Mouse (Mus musculus) MEL-GATA-1-ER (cell line): Measurements from ENCODE around the gene Atn1.

ENCODE experiments used
- DNase-seq: peaks from one replicate; pipeline ENCODE4 v3.0.0-alpha.2; 2012; ENCODE audit warnings: low read depth; ENCODE audit errors: extremely low read depth

Gene Atn1

GRCm38 (mm10) chr6:124768704-124769044 lies 12.3 kb upstream of the Atn1 start:
- DNase-seq: peak; percentile 35

GRCm38 (mm10) chr6:124767920-124768703 lies 11.8 kb upstream of the Atn1 start:
- DNase-seq: peak; percentile 66

GRCm38 (mm10) chr6:124767536-124767919 lies 11.2 kb upstream of the Atn1 start:
- no peak for DNase-seq

- DNase-seq: no peak
These were observed 9.6 kb upstream of the Atn1 start for GRCm38 (mm10) chr6:124765951-124766350.

- peak; percentile 73 for DNase-seq
These were observed 2.9 kb upstream of the Atn1 start for GRCm38 (mm10) chr6:124759259-124759658.

DNA sequence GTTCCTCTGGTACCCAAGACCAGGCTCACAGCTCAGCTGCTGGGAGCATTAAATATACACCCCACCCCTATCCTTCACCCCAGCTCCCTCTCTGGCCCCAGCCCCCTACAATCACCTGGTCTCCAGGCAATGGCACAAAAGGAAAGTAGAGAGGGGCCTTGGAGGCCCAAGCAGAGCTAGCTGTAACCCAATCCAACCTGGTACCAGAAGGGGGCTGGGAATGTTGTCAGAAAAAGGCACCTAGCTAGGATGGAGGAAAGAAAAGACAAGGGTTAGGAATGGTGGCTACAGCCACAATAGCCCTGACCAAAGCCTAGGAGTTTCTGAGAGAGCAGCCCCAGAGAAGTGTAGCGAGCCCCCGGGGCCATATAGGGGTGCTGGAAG lies 2.5 kb upstream of the Atn1 start:
- no peak for DNase-seq

- DNase-seq: no peak
These were observed 1.9 kb upstream of the Atn1 start for GRCm38 (mm10) chr6:124757909-124758848.

DNA sequence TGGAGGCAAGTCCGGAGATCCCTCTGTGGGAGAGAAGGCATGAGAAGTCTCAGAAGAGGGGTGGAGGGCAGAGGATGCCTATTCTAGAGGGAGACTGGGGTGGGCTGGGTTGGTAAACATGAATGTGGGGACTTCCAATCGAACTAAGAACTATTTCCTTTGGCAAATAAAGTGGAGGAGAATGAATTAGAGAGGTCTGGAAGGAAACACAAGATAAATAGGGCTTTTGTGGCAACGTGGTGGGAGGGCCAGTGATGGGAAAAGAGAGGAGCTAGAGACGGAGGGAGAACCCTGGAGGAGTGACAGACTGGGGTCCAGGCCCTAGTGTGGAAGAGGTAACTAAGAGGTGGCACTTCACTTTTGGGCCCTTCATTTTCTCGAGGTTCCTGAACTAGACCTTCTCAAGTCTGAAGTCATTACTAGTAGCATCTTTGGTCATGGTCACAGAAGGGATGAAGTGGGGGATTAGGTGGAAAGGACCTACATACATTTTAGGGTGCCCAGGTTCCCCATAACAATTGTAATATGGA lies 1.1 kb upstream of the Atn1 start:
- DNase-seq: no peak

- DNase-seq: no peak
These were observed 477 bp upstream of the Atn1 start for GRCm38 (mm10) chr6:124756652-124757350.

- no peak for DNase-seq
These were observed 1.0 kb downstream of the Atn1 start for GRCm38 (mm10) chr6:124755306-124755705.

GRCm38 (mm10) chr6:124753861-124754260 lies 2.5 kb downstream of the Atn1 start:
- DNase-seq: no peak

GRCm38 (mm10) chr6:124750405-124750804 lies 5.9 kb downstream of the Atn1 start:
- no peak for DNase-seq

- DNase-seq: no peak
These were observed 9.4 kb downstream of the Atn1 start for GRCm38 (mm10) chr6:124746654-124747632.

GRCm38 (mm10) chr6:124746296-124746605 lies 10.1 kb downstream of the Atn1 start:
- no peak for DNase-seq

DNA sequence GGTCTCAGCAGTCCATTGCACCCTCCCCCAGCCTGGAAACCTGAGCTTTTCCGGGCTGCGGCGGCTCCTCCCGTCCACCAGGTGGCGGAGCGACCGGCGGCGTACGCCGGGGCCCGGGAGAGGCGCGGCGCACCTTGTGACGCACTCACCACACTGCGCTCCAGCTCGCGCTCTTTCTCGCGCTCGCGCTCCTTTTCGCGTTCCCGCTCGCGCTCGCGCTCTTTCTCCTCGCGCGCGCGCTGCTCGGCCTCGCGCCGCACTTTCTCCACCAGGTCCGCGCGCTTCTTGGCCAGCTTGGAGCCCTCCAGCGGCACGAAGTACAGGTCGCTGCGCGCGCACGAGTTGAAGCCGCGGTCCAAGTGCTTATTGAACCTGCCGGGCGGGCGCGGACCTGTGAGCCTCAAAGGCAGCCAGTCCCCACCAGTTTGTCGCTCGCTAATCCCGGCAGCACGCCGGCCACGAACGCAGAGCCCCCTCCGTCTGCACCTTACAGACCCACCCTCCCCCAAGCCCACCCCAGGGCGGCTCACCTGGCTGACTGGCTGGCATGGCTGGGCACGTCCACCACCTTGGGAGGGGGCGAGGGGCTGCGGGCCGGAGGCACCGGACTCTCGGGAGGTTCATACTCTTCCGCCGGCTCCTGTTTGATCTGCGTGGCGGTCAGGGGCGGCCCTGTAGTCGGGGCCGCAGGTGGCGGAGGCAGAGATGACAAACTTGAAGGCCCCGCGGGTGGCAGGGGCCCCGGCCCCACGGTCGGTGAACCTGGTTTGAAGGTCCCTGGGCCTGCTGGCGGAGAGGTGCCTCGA lies 10.6 kb downstream of the Atn1 start:
- peak; percentile 78 for DNase-seq

DNA sequence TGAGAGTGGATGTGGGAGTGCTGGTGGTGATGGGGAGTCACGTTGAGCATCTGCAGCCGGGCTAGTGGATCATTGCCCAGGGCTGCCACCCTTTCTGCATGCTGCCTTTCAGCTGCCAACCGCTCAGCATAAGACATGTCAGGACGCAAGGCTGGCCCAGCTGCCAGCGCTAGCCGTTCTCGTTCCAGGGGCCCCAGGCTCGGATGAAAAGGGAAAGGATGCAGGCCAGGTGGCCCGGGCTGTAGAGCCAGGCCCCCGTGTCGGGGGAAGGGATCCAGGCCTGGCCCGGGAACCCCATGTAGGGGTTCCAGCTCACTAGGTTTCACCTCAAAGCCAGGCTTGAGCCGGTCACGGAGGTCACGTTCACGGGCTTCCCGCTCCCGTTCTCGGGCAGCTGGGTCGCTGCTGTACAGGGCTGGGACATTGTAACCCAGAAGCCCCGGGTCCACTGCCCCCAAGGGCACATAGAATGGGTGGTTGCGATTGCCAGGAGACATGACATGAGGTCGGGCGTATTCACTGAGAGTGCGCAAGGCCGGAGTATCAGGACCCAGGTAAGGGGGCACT lies 11.5 kb downstream of the Atn1 start:
- no peak for DNase-seq

- no peak for DNase-seq
These were observed 12.7 kb downstream of the Atn1 start for GRCm38 (mm10) chr6:124743647-124744046.

GRCm38 (mm10) chr6:124742839-124743514 lies 13.3 kb downstream of the Atn1 start:
- DNase-seq: no peak

- no peak for DNase-seq
These were observed 14.5 kb downstream of the Atn1 start for GRCm38 (mm10) chr6:124741842-124742241.
